Mouse (Mus musculus) ovary, postnatal 36 days (tissue): Measurements from ENCODE around the gene Fbxl7.
A peak's percentile ranks its signal among the peaks of the same experiment; 100 is the strongest.

Experiments used
- DNase-seq: peaks from one replicate; pipeline ENCODE4 v3.0.0; 2022; ENCODE audit warnings: low spot score, mixed read lengths

The Fbxl7 gene

GRCm38 (mm10) chr15:26895251-26895711 is at the start of gene Fbxl7:
Gene Fbxl7, minus strand, starts transcription at chr15:26895580.
- DNase-seq, result peak; percentile 91

GRCm38 (mm10) chr15:26922026-26922425 is 26.6 kb upstream of the Fbxl7 start:
- DNase-seq, result no peak

DNA sequence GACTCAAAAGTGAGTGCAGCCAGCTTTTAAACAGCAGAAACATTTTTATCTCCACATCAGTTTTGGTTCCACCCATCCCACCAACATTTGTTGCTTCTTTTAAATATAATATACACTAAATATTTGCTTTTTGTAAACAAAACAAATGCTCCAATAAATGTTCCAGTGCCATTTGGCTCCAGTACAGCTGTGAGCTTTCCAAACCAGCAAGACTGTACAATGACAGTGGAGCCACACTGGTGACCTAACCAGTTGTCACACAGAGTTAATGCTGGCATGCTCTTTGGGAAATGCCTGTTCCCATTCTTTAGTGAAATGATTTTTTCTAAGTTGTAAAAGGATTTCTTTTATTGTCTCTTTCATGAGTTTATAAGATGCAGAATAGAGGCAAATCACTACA is 18.0 kb upstream of the Fbxl7 start:
- DNase-seq, result no peak

DNA sequence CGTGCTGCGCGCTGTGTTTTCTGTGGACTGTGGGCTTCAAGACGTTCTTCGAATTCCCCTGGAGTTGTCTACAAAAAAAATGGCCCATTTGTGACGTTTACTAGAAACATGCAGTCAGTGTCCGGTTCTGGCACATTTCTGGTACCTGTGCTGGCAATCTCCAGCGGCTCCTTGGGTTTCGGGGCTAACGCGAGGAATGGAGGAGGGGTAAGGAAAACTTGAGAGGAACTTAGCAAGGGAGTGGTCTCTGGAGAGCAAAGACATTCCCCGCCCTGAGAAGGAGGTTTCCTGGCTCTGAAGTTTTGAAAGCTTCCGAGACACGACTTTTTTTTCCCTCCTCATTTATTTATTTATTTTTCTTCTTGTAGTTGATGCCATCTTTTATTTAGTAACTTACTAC is 381 bp upstream of the Fbxl7 start:
- DNase-seq, result no peak

DNA sequence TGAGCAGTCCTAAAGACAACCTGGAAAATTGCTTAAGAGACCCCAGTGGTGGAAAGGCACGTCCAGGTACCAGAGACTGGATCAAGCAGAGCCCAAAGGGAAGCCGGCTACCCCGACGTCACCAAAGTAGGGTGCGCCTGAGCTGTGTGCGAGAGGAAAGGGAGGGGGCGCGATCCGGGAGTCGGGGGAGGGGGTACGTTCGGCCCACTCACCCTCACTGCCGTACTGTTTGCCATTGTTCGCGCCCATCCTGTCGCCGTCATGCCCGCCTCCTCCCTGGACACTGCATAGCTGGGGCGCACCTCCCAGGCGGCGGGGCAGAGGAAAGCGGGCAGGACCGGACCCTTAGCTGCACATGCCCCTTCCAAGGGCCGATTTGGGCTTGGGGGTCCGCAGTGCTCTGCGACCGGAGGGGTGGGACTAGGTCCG is 565 bp downstream of the Fbxl7 start:
- DNase-seq, result peak; percentile 48

GRCm38 (mm10) chr15:26894031-26894655 is 1.2 kb downstream of the Fbxl7 start:
- peak; percentile 20 for DNase-seq

GRCm38 (mm10) chr15:26893136-26893535 is 2.2 kb downstream of the Fbxl7 start:
- no peak for DNase-seq

GRCm38 (mm10) chr15:26889971-26890370 is 5.4 kb downstream of the Fbxl7 start:
- no peak for DNase-seq

DNA sequence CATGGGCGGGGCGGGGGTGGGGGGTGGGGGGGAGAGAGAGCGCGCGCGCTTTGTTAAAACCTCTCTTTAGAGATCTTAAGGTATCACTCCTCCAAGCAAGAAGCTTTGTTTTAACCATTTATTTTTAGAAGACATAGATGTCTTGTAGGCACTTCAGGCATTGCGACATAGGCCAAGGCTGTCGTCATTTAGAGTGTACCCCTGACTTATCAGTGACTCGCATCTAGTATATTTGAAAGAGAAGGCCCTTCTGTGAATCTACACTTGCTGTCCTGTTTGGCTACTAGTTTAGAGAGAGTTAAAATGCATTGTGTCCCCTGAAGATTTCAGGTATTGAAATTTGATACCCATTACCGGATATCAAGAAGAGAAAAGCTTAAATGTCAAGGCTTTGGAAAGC is 7.2 kb downstream of the Fbxl7 start:
- DNase-seq, result no peak

- no peak for DNase-seq
Observed at GRCm38 (mm10) chr15:26885979-26886378, 9.4 kb downstream of the Fbxl7 start.

GRCm38 (mm10) chr15:26880212-26880956 is 15.0 kb downstream of the Fbxl7 start:
- DNase-seq, result no peak

GRCm38 (mm10) chr15:26875687-26876086 is 19.7 kb downstream of the Fbxl7 start:
- DNase-seq, result peak; percentile 7

GRCm38 (mm10) chr15:26872234-26872633 is 23.1 kb downstream of the Fbxl7 start:
- no peak for DNase-seq

DNA sequence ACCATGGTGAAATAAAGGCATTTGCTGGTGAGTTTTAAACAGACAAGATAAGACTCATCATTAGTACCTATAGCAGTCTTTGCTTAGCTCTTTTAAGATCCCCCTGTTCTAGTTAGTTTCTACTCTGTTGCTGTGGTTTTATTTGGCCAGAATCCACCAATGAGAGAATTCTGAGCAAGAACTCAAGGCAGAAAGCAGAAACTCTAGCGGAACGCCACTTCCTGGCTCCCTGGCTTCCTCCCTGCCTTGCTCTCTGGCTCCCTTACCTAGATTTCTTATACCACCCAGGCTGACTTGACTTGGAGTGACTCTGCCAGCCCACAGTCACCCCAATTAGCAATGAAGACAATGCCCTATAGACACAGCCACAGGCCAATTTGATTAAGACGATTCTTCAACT is 26.2 kb downstream of the Fbxl7 start:
- no peak for DNase-seq

DNA sequence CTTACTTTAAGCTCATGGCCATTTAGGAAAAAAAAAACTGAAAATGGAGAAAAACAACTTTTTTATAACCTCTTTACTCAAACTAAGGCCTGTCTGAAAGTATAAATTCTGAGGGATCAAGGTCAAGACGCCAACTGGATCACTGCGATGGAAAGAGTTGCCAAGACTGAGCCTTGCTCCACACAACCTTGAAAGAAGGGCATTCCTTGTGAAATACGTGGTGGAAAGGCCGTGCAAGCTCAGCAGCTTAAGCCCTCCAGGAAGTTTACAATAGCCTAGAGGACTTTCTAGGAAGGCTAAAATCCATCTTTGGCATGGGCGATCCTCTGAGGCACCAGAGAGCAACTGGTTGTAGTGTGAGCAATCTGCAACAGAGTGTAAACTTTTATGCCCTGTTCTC is 27.9 kb downstream of the Fbxl7 start:
- peak; percentile 18 for DNase-seq

DNA sequence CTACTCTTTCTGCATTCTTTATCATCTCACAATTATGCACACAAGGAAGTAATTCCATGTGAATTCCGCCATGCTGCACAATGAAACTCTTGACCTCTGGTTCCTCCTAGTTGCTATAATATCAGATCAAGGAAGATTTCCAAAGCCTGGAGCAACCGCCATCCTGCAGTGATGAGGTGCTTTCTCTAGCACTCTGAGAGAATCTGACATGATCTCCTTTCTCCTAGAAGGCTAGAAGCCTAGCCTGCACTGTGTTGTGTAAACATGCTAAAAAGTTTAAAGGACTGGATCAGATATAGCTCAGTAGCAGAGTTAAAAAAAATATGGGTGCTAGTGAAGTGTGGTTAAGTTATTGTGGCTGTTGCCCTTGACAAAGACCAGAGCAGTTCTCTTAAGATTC is 33.2 kb downstream of the Fbxl7 start:
- DNase-seq, result no peak

DNA sequence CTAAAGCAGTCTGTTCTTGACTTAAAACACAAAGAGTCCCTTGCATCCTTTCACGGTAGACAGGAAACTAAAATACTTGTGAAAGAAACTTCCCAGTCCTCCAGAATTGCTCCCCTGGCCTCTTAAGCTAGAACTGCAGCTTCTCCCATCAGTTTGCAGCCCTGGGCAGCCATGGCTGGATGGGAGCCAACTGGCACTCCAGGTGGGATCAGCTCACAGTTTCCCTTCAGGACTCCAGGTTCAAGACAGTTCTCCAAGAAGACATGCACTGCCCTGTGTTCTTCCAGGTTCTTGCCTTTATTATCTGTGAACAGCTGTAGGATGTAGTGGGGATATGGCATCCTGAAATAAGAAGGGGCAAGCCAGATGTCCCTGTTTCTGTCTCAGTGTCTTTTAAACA is 45.8 kb downstream of the Fbxl7 start:
- no peak for DNase-seq

GRCm38 (mm10) chr15:26842216-26842615 is 53.2 kb downstream of the Fbxl7 start:
- DNase-seq, result no peak

GRCm38 (mm10) chr15:26838386-26838785 is 57.0 kb downstream of the Fbxl7 start:
- DNase-seq, result no peak

DNA sequence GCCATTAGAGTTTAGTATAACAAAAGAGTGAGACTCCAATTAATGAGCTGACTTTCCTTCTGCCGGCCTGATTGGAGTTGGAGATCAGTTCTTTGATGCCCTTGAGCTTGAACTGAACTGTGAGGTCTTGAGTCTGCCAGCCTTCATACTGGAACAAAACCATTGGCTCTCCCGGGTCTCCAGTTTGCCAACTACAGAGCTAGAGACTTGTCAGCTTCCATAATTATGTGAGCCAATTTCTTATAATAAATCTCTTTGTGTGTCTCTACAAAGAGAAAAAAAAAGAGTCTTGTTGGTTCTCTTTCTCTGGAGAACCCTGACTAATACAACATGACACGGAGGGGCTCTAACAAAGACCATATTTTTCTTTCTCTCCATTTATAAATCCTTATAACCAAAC is 58.2 kb downstream of the Fbxl7 start:
- DNase-seq, result no peak

- no peak for DNase-seq
Observed at GRCm38 (mm10) chr15:26834415-26834814, 61.0 kb downstream of the Fbxl7 start.

- no peak for DNase-seq
Observed at GRCm38 (mm10) chr15:26831141-26831540, 64.2 kb downstream of the Fbxl7 start.

GRCm38 (mm10) chr15:26816931-26817330 is 78.4 kb downstream of the Fbxl7 start:
- no peak for DNase-seq

DNA sequence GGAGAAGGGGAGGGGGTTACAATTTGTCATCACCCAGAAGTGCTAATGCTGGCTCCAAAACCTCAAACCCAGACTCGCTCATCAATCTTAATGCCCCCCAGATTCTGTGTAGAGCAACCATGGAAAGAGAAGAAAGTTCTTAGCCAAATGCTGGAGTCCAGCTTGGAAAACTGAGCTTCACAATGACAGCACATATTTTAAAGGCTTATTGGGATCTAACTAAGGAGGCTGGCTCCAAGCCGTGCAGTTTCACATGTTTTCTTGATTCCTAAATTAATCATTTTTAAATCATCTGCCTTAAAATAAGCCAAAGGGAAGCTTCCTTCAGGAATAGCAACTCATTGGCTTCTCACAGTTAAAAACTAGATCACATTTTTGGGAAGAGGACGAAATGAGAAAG is 82.5 kb downstream of the Fbxl7 start:
- DNase-seq, result no peak
